Mouse (Mus musculus) olfactory bulb, adult 2 months (tissue): ENCODE measurements around the gene Xbp1.

Experiments
- CTCF ChIP-seq: fragments of 200-500 bp; IDR thresholded peaks from 2 replicates; pipeline ENCODE4 v1.5.1; 2012; ENCODE audit warnings: low read depth, mild to moderate bottlenecking, low read length, moderate library complexity; ENCODE audit not compliant: insufficient read depth
- POLR2A ChIP-seq: fragments of 200-500 bp; IDR thresholded peaks from 2 replicates; pipeline ENCODE4 v1.6.1; 2012; ENCODE audit warnings: mild to moderate bottlenecking, low read depth, low read length, moderate library complexity; ENCODE audit not compliant: insufficient read depth

GRCm38 (mm10) chr11:5516617-5517016, 3.8 kb upstream of the Xbp1 start:
- TF ChIP-seq POLR2A (no peak), CTCF (no peak)
